Mouse (Mus musculus): ENCODE results near the gene Asap2.

The Asap2 gene

DNA sequence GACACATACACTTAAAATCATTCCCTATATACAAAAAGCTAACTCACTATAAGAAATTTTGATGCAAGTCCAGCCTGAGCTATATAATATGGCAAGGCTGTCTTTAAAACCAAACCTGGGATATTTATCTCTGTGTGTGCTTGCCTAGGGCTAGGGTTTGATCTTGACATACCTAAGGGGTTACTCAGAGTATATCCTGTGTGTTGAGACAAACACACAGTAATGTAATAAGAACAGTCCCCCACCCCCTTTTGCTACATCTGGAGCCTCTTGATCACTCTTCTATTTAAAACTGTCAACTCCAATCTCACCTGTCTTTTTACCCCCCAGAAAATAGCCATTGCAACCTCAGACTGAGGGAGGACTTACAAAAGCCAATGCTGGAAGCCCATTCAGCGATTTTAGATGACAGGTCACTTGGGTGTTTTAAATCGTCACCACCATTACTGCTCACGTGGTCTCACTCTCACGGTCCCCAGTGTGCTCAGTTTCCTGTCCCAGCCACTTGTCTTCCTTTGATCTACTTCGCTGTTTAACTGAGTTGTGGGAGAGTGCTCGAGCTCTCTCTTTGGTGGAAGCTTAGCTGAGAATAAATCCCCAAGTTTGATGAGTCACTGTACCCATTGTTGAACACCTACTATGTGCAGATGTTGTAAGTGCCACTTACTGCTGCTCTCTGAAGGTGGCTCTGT lies 176.8 kb downstream of the Asap2 start:
- DNase-seq (ENCODE audit: low read depth, low spot score) = no peak

DNA sequence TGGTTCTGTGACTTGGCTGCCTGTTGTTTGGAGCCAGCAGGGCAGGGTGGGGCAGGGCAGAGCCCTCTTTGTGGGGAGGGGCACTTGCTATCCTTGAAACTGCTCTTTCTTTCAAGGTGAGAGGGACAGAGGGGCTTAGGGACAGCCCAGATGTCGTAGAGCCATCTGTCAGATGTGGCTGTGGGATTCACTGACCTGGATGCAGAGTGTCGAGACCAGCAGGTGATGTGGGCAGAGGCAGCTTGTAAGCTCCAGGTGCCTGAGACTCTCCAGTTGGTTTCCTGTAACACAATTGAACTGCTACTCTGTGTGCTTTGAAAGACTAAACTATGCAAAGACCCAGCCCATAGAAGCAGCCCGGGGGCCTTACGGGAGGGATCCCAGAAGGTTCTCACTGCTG lies 177.5 kb downstream of the Asap2 start:
- DNase-seq (ENCODE audit: low read depth, low spot score) = no peak

DNA sequence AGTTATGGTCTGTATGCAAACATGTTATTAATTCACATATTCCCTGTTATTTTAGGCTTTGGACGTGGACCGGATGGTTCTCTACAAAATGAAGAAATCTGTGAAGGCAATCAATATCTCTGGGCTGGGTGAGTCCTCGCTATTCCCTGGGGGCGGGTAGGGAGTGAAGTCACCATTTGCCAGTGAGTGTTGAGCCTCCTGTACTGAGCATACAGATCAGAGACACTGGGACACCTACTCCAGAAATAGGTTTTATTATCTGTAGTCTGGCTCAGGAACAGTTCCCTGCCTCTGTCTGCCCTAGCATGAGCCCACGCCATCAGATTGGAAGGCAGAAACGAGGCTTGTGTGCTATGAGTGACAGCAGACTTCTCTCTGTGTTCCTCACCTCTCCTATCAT lies 177.9 kb downstream of the Asap2 start:
- DNase-seq (ENCODE audit: low read depth, low spot score) = no peak

DNA sequence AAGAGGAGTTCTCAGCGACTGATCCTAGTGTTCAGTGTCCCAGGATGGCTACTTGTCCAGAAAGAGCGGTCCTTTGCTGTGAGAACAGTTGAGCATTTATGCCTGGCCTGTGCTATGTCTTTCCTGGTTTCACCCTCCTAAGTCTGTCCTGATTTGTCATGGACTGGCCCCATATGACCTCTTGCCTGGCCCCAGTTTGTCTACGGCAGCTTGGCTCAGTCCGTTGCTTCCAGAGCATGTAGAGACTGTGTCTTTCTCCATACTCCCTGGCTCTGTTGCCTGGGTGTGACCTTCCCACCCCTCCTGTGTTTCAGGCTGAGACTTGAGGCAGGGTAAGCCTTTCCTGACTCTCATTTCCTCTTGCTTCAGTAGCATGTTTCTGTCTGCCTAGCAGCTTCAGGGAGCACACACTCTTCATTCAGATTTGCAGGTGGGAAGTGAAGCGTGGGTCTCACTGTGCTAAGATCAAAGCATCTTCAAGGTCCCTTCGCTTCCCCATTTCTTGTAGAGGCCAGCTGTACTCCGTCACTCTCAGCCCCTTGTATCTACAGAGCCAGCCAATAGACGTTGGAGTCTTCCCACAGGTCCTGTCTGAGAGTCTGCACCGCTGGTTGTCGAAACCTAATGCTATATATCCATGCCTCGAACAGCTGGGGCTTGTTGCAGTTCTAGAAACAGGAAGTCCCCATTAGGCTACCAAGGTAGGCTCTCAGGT lies 181.7 kb downstream of the Asap2 start:
- DNase-seq (ENCODE audit: low read depth, low spot score) = no peak

DNA sequence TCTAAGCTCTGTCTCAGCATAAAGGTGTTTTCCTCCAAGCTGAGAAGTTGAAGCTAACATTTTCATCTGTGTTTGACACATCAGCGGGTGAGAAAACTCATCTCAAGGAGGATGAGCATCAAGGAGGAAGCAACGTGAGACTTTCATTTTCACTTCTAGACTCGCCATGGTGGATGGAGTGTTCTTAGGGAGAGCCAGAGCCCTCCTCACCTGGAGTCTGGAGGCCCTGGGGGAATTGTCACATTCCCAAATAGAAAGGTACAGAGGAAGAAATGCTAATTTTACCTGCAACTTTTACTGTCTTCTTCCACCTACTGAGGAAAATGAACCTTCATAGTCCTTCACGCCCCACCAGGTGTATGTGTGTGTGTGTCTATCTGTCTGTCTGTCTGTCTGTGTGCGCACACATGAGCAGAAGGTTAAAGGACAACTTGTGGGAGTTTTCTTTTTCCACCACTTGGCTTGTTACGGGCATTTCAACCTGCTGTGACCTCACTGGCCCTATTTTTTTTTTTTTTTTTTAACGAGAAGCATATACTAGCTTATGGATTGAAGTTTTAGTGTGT lies 183.7 kb downstream of the Asap2 start:
- DNase-seq (ENCODE audit: low read depth, low spot score) = no peak

DNA sequence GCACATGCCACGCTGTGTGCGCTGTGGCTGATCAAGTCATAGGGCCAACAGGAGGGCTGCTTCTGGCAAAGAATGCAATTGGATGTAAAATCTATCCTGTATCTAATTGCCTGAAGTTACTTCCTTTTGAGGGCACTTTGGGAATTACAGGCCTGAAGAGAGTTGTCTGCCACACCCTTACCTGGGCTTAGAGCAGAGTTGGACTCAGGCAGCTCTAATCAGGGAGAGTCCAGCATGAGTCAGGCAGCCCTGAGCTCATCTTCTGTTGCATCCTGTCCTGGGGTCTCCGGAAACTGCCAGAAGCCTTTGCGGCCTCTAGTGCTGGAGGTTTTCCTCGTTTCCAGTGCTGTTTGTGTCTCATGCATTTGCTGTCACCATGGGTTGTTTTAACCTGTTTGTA lies 186.1 kb downstream of the Asap2 start:
- no peak for DNase-seq (ENCODE audit: low read depth, low spot score)

DNA sequence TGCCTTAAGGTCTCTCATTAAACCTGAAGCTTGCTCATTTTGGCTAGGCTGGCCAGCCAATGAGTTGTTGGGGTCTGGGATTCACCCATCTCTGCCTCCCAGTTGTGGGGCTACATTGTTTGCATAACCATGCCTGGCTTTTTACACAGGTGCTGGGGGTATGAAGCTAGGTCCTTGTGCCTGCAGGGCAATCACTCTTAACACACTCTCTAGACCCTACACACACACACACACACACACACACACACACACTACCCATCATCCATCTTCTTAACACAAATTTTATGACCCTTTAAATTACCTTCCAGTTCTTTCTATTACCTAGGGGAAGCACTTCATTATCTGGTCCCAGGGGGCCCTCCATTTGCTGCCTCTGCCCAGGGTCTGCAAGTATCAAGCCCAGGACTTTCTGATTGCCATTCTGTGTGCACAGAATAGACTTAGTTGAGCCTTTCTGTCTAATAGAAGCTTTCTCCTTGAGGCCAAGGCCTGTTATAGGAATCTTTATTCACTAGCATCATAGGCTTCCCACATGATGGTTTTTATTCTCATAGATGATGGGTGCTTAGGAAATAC lies 187.0 kb downstream of the Asap2 start:
- no peak for DNase-seq (ENCODE audit: low read depth, low spot score)

- no peak for DNase-seq (ENCODE audit: low read depth, low spot score)
Measured at GRCm38 (mm10) chr12:21180091-21180490, 189.8 kb downstream of the Asap2 start.

GRCm38 (mm10) chr12:21182786-21183185 lies 192.5 kb downstream of the Asap2 start:
- DNase-seq (ENCODE audit: low read depth, low spot score) = no peak

GRCm38 (mm10) chr12:21183321-21183720 lies 193.1 kb downstream of the Asap2 start:
- DNase-seq (ENCODE audit: low read depth, low spot score) = no peak

- no peak for DNase-seq (ENCODE audit: low read depth, low spot score)
Measured at GRCm38 (mm10) chr12:21186145-21186544, 195.9 kb downstream of the Asap2 start.

GRCm38 (mm10) chr12:21188880-21189279 lies 198.6 kb downstream of the Asap2 start:
- no peak for DNase-seq (ENCODE audit: low read depth, low spot score)

DNA sequence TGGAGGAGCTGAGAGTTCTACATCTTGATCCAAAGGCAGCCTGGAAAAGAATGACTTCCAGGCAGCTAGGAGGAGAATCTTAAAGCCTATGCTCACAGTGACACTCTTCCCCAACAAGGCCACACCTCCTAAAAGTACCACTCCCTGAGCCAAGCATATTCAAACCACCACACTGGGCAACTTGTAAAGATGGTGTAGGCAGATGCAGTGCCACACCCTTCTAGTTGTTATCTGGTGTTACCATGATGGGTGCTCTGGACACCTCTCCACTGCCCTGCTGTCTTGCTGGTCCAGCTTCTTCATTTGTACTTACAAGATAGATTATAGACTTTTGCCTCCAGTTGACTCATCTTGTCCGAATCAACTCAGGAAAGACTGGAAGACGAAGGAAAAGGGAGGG lies 201.3 kb downstream of the Asap2 start:
- DNase-seq (ENCODE audit: low read depth, low spot score) = no peak

GRCm38 (mm10) chr12:21195497-21195896 lies 205.2 kb downstream of the Asap2 start:
- no peak for DNase-seq (ENCODE audit: low read depth, low spot score)

- no peak for DNase-seq (ENCODE audit: low read depth, low spot score)
Measured at GRCm38 (mm10) chr12:21196420-21196819, 206.2 kb downstream of the Asap2 start.

DNA sequence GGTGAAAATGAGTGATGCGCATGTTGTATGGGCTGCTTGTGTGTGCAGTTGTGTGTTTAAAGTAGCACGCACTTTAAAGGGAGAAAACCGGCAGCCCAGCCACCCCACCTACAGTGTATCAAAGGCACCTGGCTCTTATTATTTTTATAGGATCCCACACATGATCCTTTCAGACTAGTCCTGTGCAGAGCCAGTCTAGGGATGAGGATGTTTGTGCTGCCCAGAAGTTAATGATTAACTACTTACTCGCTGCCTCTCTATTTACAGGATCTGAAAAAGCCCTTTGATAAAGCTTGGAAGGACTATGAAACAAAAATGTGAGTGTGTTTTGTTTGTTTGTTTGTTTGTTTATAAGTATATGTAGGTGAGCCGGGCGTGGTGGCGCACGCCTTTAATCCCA lies 210.4 kb downstream of the Asap2 start:
- no peak for DNase-seq (ENCODE audit: low read depth, low spot score)

- no peak for DNase-seq (ENCODE audit: low read depth, low spot score)
Measured at GRCm38 (mm10) chr12:21201485-21202269, 211.4 kb downstream of the Asap2 start.

DNA sequence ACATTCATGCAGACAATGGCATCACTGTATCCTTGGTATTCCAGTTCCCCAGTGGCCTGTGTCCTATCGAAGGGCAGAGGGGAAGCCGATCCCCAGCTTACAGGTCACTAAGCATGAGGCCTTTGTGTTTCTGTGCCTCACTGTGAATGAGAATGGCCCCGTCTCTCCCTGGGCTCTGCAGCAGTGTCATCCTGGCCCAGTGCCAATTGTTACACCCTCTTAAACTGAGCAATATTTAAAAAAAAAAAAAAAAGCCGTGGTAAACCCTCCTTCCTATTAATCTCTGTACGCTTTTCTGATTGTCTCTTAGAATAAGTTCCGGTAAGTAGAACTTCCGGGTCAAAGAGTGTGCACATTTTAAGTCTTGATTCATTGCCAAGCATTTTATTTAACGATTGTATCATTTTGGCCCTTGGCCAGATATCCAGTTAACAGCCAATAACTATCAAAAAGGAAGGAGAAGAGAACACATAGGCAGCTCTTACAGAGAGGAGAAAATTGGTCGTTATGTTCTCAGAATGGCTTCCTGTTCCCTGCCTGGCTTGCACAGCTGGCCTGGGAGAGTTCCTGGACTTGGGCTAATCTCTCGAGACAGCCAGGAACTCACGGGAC lies 214.5 kb downstream of the Asap2 start:
- DNase-seq (ENCODE audit: low read depth, low spot score) = no peak

DNA sequence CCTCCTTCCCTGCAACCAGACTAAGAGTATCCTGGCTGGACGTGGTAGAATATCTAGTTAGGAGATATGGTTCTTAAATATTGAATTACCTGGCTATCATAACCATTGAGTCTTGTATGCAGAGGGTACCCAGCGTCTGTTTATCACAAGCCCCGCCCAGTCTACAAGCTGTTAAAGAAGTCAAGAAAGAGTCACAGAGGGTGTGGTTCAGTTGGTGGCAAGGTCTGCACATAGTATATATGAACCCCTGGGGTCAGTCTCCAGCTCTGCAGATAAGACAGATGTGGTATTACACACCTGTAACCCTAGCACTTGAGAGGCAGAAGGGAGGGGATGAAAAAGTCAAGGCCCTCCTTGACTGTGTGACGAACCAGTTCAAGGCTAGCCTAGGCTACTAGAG lies 215.5 kb downstream of the Asap2 start:
- no peak for DNase-seq (ENCODE audit: low read depth, low spot score)

GRCm38 (mm10) chr12:21207422-21207821 lies 217.2 kb downstream of the Asap2 start:
- no peak for DNase-seq (ENCODE audit: low read depth, low spot score)

DNA sequence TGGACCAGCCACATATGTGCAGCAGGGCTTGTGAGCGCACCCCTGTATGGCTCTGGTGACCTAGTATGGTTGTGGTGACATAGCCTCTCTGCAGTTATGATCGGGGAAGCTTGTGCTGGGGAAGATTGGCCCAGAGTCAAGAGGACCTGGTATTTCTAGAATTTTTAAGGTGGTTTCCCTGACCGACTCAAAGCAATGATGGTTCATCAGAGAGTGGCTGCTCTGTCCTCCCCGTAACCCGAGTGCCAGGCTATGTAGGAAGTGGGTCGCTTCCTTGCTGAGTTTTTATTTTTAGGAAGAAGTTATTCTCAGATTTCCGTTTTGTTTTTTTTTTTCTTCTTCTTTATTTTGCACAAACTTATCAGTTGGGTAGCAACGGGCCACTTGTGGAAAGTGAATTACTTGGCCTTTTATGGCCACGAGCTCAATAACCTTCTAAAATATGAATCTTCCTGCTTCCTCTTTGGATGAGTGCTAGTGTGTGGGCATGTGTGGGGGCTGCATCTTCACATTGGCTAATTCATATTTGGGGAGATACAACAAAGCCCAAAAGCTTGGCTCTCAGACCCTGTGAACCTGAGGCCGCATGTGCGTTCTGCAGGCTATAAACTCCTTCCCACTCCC lies 218.0 kb downstream of the Asap2 start:
- DNase-seq (ENCODE audit: low read depth, low spot score) = no peak

Measured in retina, postnatal 7 days (tissue).